Mouse (Mus musculus): ENCODE measurements at regions not wholly inside any gene's neighbourhood (a gene's known extent, or its start where the extent isn't known, plus 50 kb on each side); places are given as distances from the start of the nearest gene placed in this dataset.

DNA sequence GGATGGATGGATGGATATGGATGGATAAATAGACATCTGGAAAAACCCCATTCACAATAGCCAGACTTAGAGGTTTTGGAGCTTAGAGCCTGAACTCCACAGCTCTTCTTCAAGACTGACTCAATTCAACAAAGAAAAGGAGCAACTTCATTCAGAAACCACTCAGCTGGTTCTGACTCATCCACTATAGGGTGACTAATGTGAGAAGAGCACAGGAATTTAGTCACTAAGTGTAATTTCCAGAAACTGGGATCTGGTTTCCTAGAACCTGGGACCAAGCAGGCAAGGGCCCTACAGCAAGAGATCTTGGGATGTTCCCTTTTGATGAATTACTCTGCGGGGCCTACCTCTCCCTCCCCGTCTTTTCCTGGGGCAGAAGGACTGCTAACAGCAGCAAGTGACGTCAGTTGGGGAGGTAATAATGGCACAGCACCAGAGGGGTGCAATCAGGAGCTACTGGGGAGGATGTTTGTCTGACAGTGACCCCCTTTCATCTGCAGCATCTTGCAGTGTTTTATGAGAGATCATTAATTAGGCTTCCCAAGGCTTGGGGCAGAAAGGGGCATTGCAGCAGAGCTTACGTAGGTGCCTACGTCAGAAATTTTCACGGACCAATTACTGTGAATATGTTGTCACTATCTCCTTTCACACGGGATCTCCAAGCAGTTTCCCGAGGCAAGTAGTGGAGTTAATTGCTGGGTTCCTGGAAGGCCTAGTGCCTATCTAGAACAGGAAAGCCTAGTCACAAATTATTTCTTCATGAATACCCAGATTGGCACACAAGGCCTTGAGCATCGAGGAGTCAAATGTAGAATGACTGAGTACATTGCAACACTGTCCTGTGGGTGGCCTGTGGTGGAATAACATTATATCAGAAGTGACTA lies 339.3 kb downstream of the Synb start:
- H3K79me2 ChIP-seq (ENCODE audit: control insufficient read depth, insufficient read depth, low read length, poor library complexity): no peaks in the 10 kb centered on the region
- no peaks in the 10 kb centered on the region for H3K4me1 ChIP-seq (ENCODE audit: control insufficient read depth in 1 of 2, insufficient read depth in 2 of 2, low read length in 2 of 2)
- no peaks in the 10 kb centered on the region for H3K27me3 ChIP-seq (ENCODE audit: control insufficient read depth in 1 of 2, insufficient read depth in 2 of 2, low read length in 2 of 2)
- H3K36me3 ChIP-seq (ENCODE audit: control insufficient read depth in 1 of 2, insufficient read depth in 2 of 2, low read length in 2 of 2): no peaks in the 10 kb centered on the region
- TF ChIP-seq RCOR1 (IDR thresholded peaks at IDR 0.05; ENCODE audit: low read depth, low read length) (no peak), NELFE (IDR thresholded peaks at IDR 0.05; ENCODE audit: low read depth, low read length) (no peak), KAT2A (conservative IDR thresholded peaks at IDR 0.05; ENCODE audit: low read depth, low read length) (no peak), USF2 (IDR thresholded peaks at IDR 0.05; ENCODE audit: borderline replicate concordance in 1 of 2, insufficient read depth in 1 of 2, low read depth in 1 of 2, low read length in 2 of 2) (no peak), GABPA (IDR thresholded peaks at IDR 0.05; ENCODE audit: low read depth, low read length) (no peak), MAZ (IDR thresholded peaks at IDR 0.05; ENCODE audit: low read depth, low read length) (no peak), TAL1 (IDR thresholded peaks at IDR 0.05; ENCODE audit: low read length) (no peak), CTCF (IDR thresholded peaks at IDR 0.05 in 2 of 3, conservative IDR thresholded peaks at IDR 0.05 in 1 of 3; ENCODE audit: control insufficient read depth in 1 of 3, insufficient read depth in 1 of 3, low read depth in 2 of 3, low read length in 3 of 3, poor library complexity in 1 of 3, severe bottlenecking in 1 of 3) (no peak), MYC (IDR thresholded peaks at IDR 0.05; ENCODE audit: low read depth, low read length) (no peak), RAD21 (IDR thresholded peaks at IDR 0.05; ENCODE audit: low read depth, low read length) (no peak), JUND (IDR thresholded peaks at IDR 0.05; ENCODE audit: low read depth, low read length) (no peak), MAFK (IDR thresholded peaks at IDR 0.05; ENCODE audit: borderline replicate concordance, low read depth, low read length) (no peak), CHD1 (IDR thresholded peaks at IDR 0.05; ENCODE audit: low read depth, low read length) (no peak), MYB (IDR thresholded peaks at IDR 0.05; ENCODE audit: low read depth, low read length) (no peak)
- H3K4me3 ChIP-seq (ENCODE audit: control insufficient read depth in 1 of 2, insufficient read depth in 1 of 2, low read depth in 2 of 2, low read length in 2 of 2): no peak overlapping the region
- H3K9me3 ChIP-seq (replicated peaks; ENCODE audit: insufficient read depth, low read length): no peaks in the 10 kb centered on the region
- no peak overlapping the region for H3K9ac ChIP-seq (ENCODE audit: control insufficient read depth, low read depth, low read length, poor library complexity, severe bottlenecking)
- H3K27ac ChIP-seq (ENCODE audit: control insufficient read depth, low read depth, low read length): no peak overlapping the region
- DNase-seq (ENCODE audit: low read depth, low spot score): no peak

- Histone ChIP-seq H3K4me3 (ENCODE audit: control insufficient read depth in 1 of 2, insufficient read depth in 1 of 2, low read depth in 2 of 2, low read length in 2 of 2) (no peak overlapping the region), H3K27ac (ENCODE audit: control insufficient read depth, low read depth, low read length) (no peak overlapping the region), H3K9ac (ENCODE audit: control insufficient read depth, low read depth, low read length, poor library complexity, severe bottlenecking) (no peak overlapping the region), H3K36me3 (ENCODE audit: control insufficient read depth in 1 of 2, insufficient read depth in 2 of 2, low read length in 2 of 2) (no peaks in the 10 kb centered on the region), H3K27me3 (ENCODE audit: control insufficient read depth in 1 of 2, insufficient read depth in 2 of 2, low read length in 2 of 2) (no peaks in the 10 kb centered on the region), H3K4me1 (ENCODE audit: control insufficient read depth in 1 of 2, insufficient read depth in 2 of 2, low read length in 2 of 2) (no peaks in the 10 kb centered on the region), H3K9me3 (replicated peaks; ENCODE audit: insufficient read depth, low read length) (no peaks in the 10 kb centered on the region), H3K79me2 (ENCODE audit: control insufficient read depth, insufficient read depth, low read length, poor library complexity) (no peaks in the 10 kb centered on the region)
- DNase-seq (ENCODE audit: low read depth, low spot score): peak; percentile 2
- TF ChIP-seq ZMIZ1 (IDR thresholded peaks at IDR 0.05; ENCODE audit: low read depth, low read length) (no peak), USF1 (IDR thresholded peaks at IDR 0.05; ENCODE audit: low read depth, low read length) (no peak), GABPA (IDR thresholded peaks at IDR 0.05; ENCODE audit: low read depth, low read length) (no peak), MYC (IDR thresholded peaks at IDR 0.05; ENCODE audit: low read depth, low read length) (no peak), MAZ (IDR thresholded peaks at IDR 0.05; ENCODE audit: low read depth, low read length) (no peak), RAD21 (IDR thresholded peaks at IDR 0.05; ENCODE audit: low read depth, low read length) (no peak), KAT2A (conservative IDR thresholded peaks at IDR 0.05; ENCODE audit: low read depth, low read length) (no peak), SIN3A (IDR thresholded peaks at IDR 0.05; ENCODE audit: low read length) (no peak), UBTF (IDR thresholded peaks at IDR 0.05; ENCODE audit: borderline replicate concordance, insufficient read depth, low read depth, low read length) (no peak), CHD1 (IDR thresholded peaks at IDR 0.05; ENCODE audit: low read depth, low read length) (no peak), ZC3H11A (IDR thresholded peaks at IDR 0.05; ENCODE audit: low read depth, low read length) (no peak), ZKSCAN1 (IDR thresholded peaks at IDR 0.05; ENCODE audit: low read depth, low read length) (no peak), ETS1 (IDR thresholded peaks at IDR 0.05; ENCODE audit: low read depth, low read length) (no peak), POLR2A (IDR thresholded peaks at IDR 0.05; ENCODE audit: control insufficient read depth in 1 of 2, insufficient read depth in 1 of 2, low read depth in 1 of 2, low read length in 2 of 2, poor library complexity in 1 of 2) (no peak), MAFK (IDR thresholded peaks at IDR 0.05; ENCODE audit: borderline replicate concordance, low read depth, low read length) (no peak), E2F4 (IDR thresholded peaks at IDR 0.05; ENCODE audit: borderline replicate concordance, low read depth, low read length) (no peak), ELF1 (IDR thresholded peaks at IDR 0.05; ENCODE audit: low read depth, low read length) (no peak), BHLHE40 (IDR thresholded peaks at IDR 0.05; ENCODE audit: borderline replicate concordance, low read depth, low read length) (no peak)
Observed at GRCm38 (mm10) chr14:68945906-68946305, 348.2 kb downstream of the Synb start.

All from MEL (cell line).